Mouse (Mus musculus) myocyte (in vitro differentiated cells): ENCODE data around the gene Shank2.

Experiments
- CEBPB ChIP-seq: IDR thresholded peaks from 2 replicates; pipeline ENCODE4 v1.6.1; 2011; ENCODE audit warnings: mild to moderate bottlenecking, moderate library complexity; ENCODE audit not compliant: poor library complexity, insufficient read depth, severe bottlenecking
- E2F4 ChIP-seq: IDR thresholded peaks from one replicate; pipeline ENCODE4 v1.6.1; 2011; ENCODE audit warnings: mild to moderate bottlenecking, control low read depth, moderate library complexity; ENCODE audit not compliant: insufficient read depth
- MAX ChIP-seq: IDR thresholded peaks from one replicate; pipeline ENCODE4 v1.6.1; 2011; ENCODE audit warnings: low read depth, mild to moderate bottlenecking, control low read depth
- POLR2A ChIP-seq: IDR thresholded peaks from one replicate; pipeline ENCODE4 v1.6.1; 2011; ENCODE audit warnings: low read depth, mild to moderate bottlenecking, control low read depth, moderate library complexity; ENCODE audit not compliant: insufficient read length
- POLR2AphosphoS2 ChIP-seq: IDR thresholded peaks from one replicate; pipeline ENCODE4 v1.6.1; 2011; ENCODE audit warnings: low read depth, control low read depth; ENCODE audit not compliant: insufficient read length
- USF1 ChIP-seq: IDR thresholded peaks from one replicate; pipeline ENCODE4 v1.6.1; 2011; ENCODE audit warnings: low read depth, mild to moderate bottlenecking, control low read depth, moderate library complexity

DNA sequence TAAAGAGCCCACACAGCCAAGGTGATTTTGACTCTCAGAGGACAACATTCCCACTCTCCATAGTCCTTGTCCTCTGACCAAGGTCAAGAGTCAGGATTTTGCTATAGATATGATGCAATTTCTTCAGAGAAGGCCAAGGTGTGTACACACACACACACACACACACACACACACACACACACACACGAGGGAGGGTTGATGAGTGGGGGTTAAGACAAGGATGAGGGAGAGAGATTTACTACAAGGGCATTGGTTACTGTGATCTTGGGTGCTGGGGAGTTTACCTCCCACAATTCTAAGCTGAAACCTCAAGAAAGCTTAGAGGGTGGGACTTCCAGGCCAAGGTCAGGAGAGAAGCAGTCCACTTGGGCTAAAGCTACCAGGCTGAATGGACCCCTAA, 104.2 kb downstream of the Shank2 start:
- no peak for TF ChIP-seq USF1
- no peak for TF ChIP-seq POLR2A
- TF ChIP-seq MAX = no peak
- TF ChIP-seq CEBPB = no peak
- TF ChIP-seq POLR2AphosphoS2 = no peak
- TF ChIP-seq E2F4 = no peak
